Mouse (Mus musculus) hindbrain, embryonic 10.5 days (tissue): ENCODE measurements around the gene Gm10521. TPM values are rescaled to one million over a fixed set of nuclear protein-coding genes. Genes with fewer than 3 reads are reported as not detected.

Experiments
- DNase-seq: peaks from one replicate; pipeline ENCODE4 v3.0.0-alpha.2; 2017; ENCODE audit warnings: low spot score
- H3K27ac ChIP-seq: fragments of 300-500 bp; sonication (generic); 2 replicates; pipeline ENCODE4 v1.5.1; 2016; ENCODE audit warnings: mild to moderate bottlenecking, moderate library complexity
- H3K27me3 ChIP-seq: fragments of 300-500 bp; sonication (generic); 2 replicates; pipeline ENCODE4 v1.6.1; 2016; ENCODE audit warnings: mild to moderate bottlenecking; ENCODE audit not compliant: poor library complexity, insufficient read depth, severe bottlenecking
- H3K36me3 ChIP-seq: fragments of 300-500 bp; sonication (generic); 2 replicates; pipeline ENCODE4 v1.6.1; 2016; ENCODE audit warnings: mild to moderate bottlenecking, moderate library complexity
- H3K4me1 ChIP-seq: fragments of 300-500 bp; sonication (generic); replicated peaks from 2 replicates; pipeline ENCODE4 v1.6.1; 2016; ENCODE audit warnings: mild to moderate bottlenecking
- H3K4me3 ChIP-seq: fragments of 300-500 bp; sonication (generic); 2 replicates; pipeline ENCODE4 v1.5.1; 2016; ENCODE audit warnings: mild to moderate bottlenecking, moderate library complexity
- H3K9me3 ChIP-seq: fragments of 300-500 bp; sonication (generic); 2 replicates; pipeline ENCODE4 v1.6.1; 2016; ENCODE audit warnings: mild to moderate bottlenecking, moderate library complexity
- WGBS: fragments of 180-500 bp; shearing (Covaris S2); methylation state at CpG from one replicate; pipeline ENCODE4 v1.1.7; 2016; 5-methylcytosine and 5-hydroxymethylcytosine counted together
- polyA plus RNA-seq: library from polyadenylated mRNA; unstranded; fragments of >200 nt; fragmentation: Nextera tagmentation; extraction: Ambion mirVana; gene quantifications from 2 replicates; pipeline ENCODE4 v1.2.1, GENCODE M21; 2016

Gm10521 gene
- polyA plus RNA-seq, 1 experiment from 2014 or later: not detected

GRCm38 (mm10) chr1:171920989-171921621 is 25.6 kb downstream of the Gm10521 start:
- H3K4me3 ChIP-seq: no peak overlapping the region
- H3K9me3 ChIP-seq: no peaks in the 10 kb centered on the region
- WGBS: 91% methylated on average over 9 of the region's 9 CpGs
- no peaks in the 10 kb centered on the region for H3K27me3 ChIP-seq
- no peaks in the 10 kb centered on the region for H3K4me1 ChIP-seq
- H3K27ac ChIP-seq: no peak overlapping the region
- H3K36me3 ChIP-seq: no peaks in the 10 kb centered on the region
- no peak for DNase-seq

- WGBS: 68% methylated on average over 2 of the region's 2 CpGs
- Histone ChIP-seq H3K4me3 (no peak overlapping the region), H3K9me3 (no peaks in the 10 kb centered on the region), H3K27me3 (no peaks in the 10 kb centered on the region), H3K36me3 (no peaks in the 10 kb centered on the region), H3K27ac (no peak overlapping the region), H3K4me1 (no peaks in the 10 kb centered on the region)
- no peak for DNase-seq
Measured at GRCm38 (mm10) chr1:171921641-171922040, 26.2 kb downstream of the Gm10521 start.

GRCm38 (mm10) chr1:171922844-171923243 is 27.4 kb downstream of the Gm10521 start:
- 91% methylated on average over 5 of the region's 5 CpGs for WGBS
- Histone ChIP-seq H3K27ac (no peak overlapping the region), H3K9me3 (no peaks in the 10 kb centered on the region), H3K27me3 (no peaks in the 10 kb centered on the region), H3K4me1 (no peaks in the 10 kb centered on the region), H3K4me3 (no peak overlapping the region), H3K36me3 (no peaks in the 10 kb centered on the region)
- DNase-seq: no peak

GRCm38 (mm10) chr1:171924900-171925299 is 29.4 kb downstream of the Gm10521 start:
- H3K9me3 ChIP-seq: no peaks in the 10 kb centered on the region
- no peaks in the 10 kb centered on the region for H3K36me3 ChIP-seq
- H3K27me3 ChIP-seq: no peaks in the 10 kb centered on the region
- no peak overlapping the region for H3K4me3 ChIP-seq
- DNase-seq: no peak
- H3K27ac ChIP-seq: no peak overlapping the region
- no peaks in the 10 kb centered on the region for H3K4me1 ChIP-seq
- WGBS: 81% methylated on average over 3 of the region's 3 CpGs

- H3K4me3 ChIP-seq: no peak overlapping the region
- 78% methylated on average over 3 of the region's 3 CpGs for WGBS
- H3K36me3 ChIP-seq: no peaks in the 10 kb centered on the region
- H3K27ac ChIP-seq: no peak overlapping the region
- no peaks in the 10 kb centered on the region for H3K9me3 ChIP-seq
- H3K27me3 ChIP-seq: no peaks in the 10 kb centered on the region
- no peaks in the 10 kb centered on the region for H3K4me1 ChIP-seq
- no peak for DNase-seq
Measured at GRCm38 (mm10) chr1:171933851-171934250, 38.4 kb downstream of the Gm10521 start.

- Histone ChIP-seq H3K27me3 (no peaks in the 10 kb centered on the region), H3K9me3 (no peaks in the 10 kb centered on the region), H3K4me1 (peaks cover 7% of the 10 kb centered on the region; the same call in 1 of the 2 replicates), H3K36me3 (no peaks in the 10 kb centered on the region), H3K4me3 (no peak overlapping the region), H3K27ac (no peak overlapping the region)
- WGBS: 84% methylated on average over 14 of the region's 14 CpGs
- no peak for DNase-seq
Measured at GRCm38 (mm10) chr1:171938952-171939948, 43.8 kb downstream of the Gm10521 start.

GRCm38 (mm10) chr1:171940626-171941025 is 45.2 kb downstream of the Gm10521 start:
- Histone ChIP-seq H3K27me3 (no peaks in the 10 kb centered on the region), H3K4me1 (peaks cover 7% of the 10 kb centered on the region; the same call in 1 of the 2 replicates), H3K9me3 (no peaks in the 10 kb centered on the region), H3K36me3 (no peaks in the 10 kb centered on the region), H3K27ac (no peak overlapping the region), H3K4me3 (no peak overlapping the region)
- 79% methylated on average over 6 of the region's 6 CpGs for WGBS
- DNase-seq: no peak

- Histone ChIP-seq H3K27me3 (no peaks in the 10 kb centered on the region), H3K27ac (no peak overlapping the region), H3K4me3 (no peak overlapping the region), H3K9me3 (no peaks in the 10 kb centered on the region), H3K36me3 (no peaks in the 10 kb centered on the region), H3K4me1 (0 out of 2 replicates have a peak, but pooled peaks cover 9% of the 10 kb centered on the region)
- WGBS: 64% methylated on average over 6 of the region's 6 CpGs
- DNase-seq: no peak
Measured at GRCm38 (mm10) chr1:171946447-171946995, 51.1 kb downstream of the Gm10521 start.

Other genes with a start within 250 kb of the Gm10521 start
- not detected in 2 replicates for gene Slamf7, start 242.6 kb upstream of the Gm10521 start, polyA plus RNA-seq
- 0.30 and 0.46 TPM in 2 replicates for gene Cd48, start 213.7 kb upstream of the Gm10521 start, polyA plus RNA-seq
- 0.14 and 0.29 TPM in 2 replicates for gene Slamf1, start 128.5 kb upstream of the Gm10521 start, polyA plus RNA-seq
- 0.50 and 0.56 TPM in 2 replicates for gene Cd84, start 56.0 kb upstream of the Gm10521 start, polyA plus RNA-seq
- gene Slamf6, start 21.9 kb downstream of the Gm10521 start, polyA plus RNA-seq: 0.06 TPM in 1 of 2 replicates, not detected in the other
- gene Vangl2, start 132.8 kb downstream of the Gm10521 start, polyA plus RNA-seq: 46.0 and 72.6 TPM in 2 replicates
- gene Nhlh1, start 161.9 kb downstream of the Gm10521 start, polyA plus RNA-seq: 9.9 and 16.3 TPM in 2 replicates
- gene Copa, start 186.9 kb downstream of the Gm10521 start, polyA plus RNA-seq: 173 and 187 TPM in 2 replicates
- gene Ncstn, start 187.1 kb downstream of the Gm10521 start, polyA plus RNA-seq: 112 and 127 TPM in 2 replicates
- gene Pex19, start 231.1 kb downstream of the Gm10521 start, polyA plus RNA-seq: 183 and 210 TPM in 2 replicates